Mouse (Mus musculus) G1E (cell line): ENCODE results near the gene Fmnl2.

Source experiments
- CTCF ChIP-seq: IDR thresholded peaks from 2 replicates; pipeline ENCODE4 v1.5.1; 2012; ENCODE audit warnings: low read depth, low read length, inconsistent platforms, mixed read lengths
- GATA1 ChIP-seq: IDR thresholded peaks from 2 replicates; pipeline ENCODE4 v1.6.1; 2012; ENCODE audit warnings: borderline replicate concordance, low read length, inconsistent platforms, mixed read lengths
- GATA2 ChIP-seq: IDR thresholded peaks from 2 replicates; pipeline ENCODE4 v1.6.1; 2012; ENCODE audit warnings: low read depth, low read length, inconsistent platforms, borderline replicate concordance
- TAL1 ChIP-seq: conservative IDR thresholded peaks from 2 replicates; pipeline ENCODE4 v1.6.1; 2012; ENCODE audit warnings: low read depth, low read length, inconsistent platforms, mixed read lengths

GRCm38 (mm10) chr2:52952202-52952730 is 94.6 kb downstream of the Fmnl2 start:
- TF ChIP-seq CTCF: no peak
- TF ChIP-seq GATA1: no peak
- TF ChIP-seq GATA2: no peak
- no peak for TF ChIP-seq TAL1
